Mouse (Mus musculus): Measurements from ENCODE around the gene Mob3b.
"Not testable (repeated sequence)": the region's sequence is repeated elsewhere in the genome, so short reads cannot be mapped to it uniquely, and the experiment has no call there.

Gene Mob3b

DNA sequence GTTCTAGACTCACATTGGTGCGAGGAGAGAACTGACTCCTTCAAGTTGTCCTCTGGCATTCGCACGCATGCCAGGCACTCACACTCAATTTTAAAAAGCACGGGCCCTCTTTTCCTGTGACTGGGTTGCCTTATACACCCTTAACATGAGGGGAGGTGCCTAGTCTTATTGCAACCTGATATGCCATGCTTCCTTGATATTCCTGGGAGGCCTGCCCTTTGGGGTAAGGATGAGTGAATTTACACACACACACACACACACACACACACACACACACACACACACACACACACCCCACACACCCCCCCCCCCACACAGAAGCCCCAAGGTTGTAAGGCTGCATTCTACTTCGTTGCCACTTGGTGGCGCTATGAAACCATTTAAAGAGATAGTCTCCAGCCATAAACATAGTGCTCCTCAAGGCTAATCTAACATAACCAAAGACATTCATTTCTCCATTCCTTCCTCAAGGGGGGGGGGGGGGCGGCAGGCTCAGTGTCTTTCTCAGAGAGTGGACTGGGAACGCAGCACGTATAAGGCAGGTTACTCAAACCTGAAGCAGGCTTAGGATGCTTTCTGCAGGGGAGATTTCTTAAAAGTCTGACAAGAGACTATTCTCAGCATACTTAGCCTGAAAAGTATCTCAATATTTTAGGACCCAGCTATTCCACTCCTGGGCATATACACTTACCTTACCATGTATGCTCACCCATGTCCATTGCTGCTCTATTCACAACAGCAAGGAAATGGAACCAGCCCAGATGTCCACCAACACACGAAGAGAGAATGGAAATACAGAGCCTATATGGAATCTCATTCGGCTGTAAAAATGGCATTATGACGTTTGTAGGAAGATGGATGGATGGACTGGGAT, 198.9 kb downstream of the Mob3b start:
- DNase-seq: peak; percentile 44

DNA sequence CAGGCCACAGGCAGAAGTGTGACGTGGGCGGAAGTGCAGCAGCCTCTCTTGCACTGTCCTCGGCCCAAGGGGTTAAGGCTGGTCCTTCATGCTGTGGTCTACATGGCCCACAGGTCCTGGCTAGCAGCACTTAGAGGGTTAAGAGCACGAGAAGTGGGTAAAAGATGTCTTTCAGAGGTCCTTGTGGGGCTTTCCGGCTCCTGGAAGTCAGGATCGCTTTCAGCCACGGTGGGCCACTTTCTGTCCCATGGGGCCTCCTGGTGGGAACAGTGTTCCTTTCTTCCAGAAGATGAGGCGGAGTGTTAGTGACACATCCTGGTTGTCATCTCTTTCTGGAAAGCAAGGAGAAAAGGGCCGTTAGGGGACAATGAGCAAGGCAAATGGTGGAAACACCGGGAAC, 203.6 kb downstream of the Mob3b start:
- DNase-seq: no peak

DNA sequence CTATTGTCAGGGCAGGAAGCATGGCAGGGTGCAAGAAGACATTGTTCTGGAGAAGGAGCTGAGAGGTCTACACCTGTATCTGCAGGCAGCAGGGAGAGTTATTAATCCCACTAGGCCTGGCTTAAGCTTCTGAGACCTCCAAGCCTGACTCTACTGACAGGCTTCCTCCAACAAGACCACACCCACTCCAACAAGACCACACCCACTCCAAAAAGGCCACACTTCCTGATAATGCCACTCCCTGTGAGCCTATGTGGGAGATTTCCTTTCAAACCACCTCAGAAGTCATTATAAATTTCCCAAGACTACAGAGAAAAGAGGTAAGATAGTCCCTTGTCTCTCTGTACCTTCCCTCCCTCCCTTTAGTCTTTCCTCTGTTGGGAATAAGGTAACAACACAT, 210.1 kb downstream of the Mob3b start:
- DNase-seq: no peak

DNA sequence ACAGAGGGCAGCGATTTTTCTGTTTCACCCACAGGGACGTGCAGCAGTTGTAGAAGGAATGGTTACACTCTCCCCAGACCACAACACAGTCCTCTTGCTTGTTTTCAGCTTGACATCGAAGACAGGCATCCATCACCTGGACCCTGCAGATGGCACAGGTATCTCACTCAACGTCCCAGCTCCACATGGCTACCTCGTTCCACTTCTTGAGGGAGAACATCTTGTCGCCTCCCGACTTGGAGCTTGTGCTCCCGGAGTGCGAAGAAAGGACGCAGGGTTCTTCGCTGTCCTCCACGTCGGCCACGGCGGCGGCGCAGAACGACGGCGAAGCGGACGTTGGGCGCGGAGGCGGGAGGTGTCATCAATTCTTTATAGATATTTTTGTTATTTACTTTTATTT, 216.2 kb downstream of the Mob3b start:
- no peak for DNase-seq

DNA sequence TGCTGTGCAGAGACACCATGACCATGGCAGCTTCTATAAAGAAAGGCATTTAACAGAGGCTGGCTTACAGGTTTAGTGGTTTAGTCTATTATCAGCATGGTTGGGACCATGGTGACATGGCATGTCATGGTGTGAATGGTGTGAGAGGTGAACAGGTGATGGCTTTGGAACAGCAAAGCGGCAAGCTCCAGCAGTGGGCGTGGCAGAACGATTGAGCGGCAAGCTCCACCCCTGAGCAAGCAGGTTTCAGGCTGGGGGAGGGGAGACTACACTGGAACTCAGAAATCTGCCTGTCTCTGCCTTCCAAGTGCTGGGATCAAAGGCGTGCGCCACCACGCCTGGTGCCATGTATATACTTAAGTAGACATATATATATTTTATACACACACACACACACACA, 228.9 kb downstream of the Mob3b start:
- DNase-seq: not testable (repeated sequence)

DNA sequence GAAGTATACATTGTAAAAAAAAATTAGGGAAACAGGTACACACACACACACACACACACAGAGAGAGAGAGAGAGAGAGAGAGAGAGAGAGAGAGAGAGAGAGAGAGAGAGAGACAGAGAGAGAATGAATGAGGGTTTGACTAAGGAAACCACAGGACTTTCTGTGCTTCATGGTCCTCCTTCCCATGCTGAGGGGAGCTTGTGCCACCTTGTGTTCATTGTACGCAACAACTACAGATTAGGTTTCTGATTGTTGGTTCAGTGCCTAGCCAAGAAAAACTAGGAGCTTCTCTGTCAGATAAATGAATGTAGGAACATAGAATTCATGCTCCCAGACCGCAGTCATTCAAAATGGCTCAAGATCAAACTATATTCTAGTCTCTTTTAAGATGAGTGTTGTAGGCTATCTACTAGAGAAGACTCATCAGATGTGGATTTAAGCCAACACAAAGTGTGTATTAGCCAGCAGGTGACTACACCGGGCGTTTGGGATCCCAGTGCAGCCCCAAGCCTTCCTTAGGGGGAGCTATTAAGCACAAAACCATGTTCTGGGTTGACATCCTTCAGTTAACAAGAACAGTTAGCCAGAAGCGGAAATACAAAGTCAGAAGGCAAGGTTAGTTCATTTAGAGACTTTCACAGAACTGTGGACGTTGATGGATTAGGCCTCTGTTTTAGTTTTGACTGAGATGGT, 235.0 kb downstream of the Mob3b start:
- peak; percentile 47 for DNase-seq

DNA sequence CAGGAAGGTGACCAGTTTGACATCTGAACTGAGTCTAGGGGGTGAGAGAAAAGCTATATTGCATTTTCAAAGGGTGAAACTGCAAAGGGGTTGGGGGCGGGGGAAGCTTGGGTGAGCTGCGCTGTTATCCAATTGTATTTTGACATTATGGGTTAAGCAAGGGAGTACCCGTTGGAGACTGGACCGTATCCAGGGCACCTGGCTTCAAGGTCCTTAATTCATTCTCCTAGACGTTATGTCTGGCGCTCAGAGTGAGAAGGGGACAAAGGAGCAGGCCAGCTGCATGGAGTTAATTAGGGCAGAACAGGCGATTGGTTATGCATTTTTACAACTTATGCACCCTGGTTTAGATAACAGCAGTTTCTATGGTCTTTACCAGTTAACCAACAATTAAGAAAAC, 239.9 kb downstream of the Mob3b start:
- no peak for DNase-seq

DNA sequence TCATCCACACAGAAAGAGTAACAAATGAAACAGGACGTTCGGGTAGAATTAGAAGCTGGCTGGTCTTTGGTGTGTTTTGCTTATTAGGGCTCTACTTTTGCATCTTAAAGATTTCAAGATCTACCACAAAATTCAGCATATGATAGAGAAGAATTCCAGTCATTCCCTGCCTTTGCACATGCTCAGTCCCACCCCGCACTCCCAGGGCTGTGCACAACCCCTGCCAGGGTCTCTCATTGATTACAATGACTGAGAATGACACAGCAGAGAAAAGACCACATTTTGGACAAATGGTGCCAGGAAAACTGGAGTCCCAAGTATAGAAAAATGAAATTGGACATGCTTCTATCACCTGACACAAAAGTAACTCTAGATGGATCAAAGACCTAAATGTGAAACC, 245.1 kb downstream of the Mob3b start:
- DNase-seq: no peak

DNA sequence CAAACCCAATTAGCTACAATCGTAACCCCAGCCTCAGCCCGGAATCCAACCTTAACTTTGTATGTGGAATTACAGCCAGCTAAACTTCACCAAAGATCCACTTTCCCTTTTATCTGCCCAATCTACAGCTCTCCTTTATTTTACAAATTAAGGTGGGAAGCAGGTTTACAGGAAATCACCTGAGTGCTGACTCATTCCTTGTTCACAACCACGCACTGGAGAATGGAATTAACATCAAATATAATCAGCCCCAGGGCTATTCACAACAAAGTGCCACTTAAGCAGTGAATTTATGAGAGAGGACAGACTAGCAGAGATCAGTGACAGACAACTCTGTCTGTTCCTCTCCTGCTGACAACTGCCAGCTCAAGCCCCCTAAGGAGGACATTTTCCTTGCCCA, 245.9 kb downstream of the Mob3b start:
- no peak for DNase-seq

DNA sequence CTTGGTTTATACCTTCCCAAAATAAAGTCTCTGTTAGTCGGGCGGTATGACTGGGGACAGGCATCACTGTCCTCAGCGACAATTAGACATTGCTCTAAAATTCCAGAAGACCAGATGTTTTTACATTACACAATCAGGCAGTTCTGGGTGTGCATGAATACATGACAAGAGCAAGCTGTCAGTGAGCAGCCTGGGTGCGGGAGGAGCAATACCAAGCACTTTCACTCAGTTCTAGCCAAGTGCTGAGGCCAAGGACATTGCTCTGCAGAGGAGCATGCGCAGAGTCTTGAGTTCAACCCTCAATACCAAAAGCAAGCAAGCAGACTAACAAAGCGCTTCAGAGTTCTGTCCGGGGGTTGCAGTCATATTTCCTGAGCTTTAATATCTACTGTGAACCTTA, 249.2 kb downstream of the Mob3b start:
- DNase-seq: no peak

DNA sequence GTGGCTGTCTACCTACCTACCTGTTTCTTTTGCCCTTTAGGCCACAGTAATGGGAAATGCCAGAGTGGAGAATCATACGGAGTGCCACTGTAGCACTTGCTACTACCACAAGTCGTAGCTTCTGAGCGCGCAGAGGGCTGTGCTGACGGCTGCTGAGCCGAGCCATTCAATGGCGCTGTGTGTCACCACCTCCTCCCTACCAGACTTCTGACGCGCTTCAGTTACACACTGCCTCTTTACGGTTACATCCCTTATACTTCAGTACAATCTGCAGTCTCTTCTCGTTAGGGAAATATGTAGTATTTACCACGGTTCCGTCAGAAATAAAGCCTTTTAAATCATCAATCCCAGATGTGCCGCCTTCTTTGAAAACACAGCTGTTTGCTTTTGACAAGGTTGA, 250.3 kb downstream of the Mob3b start:
- no peak for DNase-seq

DNA sequence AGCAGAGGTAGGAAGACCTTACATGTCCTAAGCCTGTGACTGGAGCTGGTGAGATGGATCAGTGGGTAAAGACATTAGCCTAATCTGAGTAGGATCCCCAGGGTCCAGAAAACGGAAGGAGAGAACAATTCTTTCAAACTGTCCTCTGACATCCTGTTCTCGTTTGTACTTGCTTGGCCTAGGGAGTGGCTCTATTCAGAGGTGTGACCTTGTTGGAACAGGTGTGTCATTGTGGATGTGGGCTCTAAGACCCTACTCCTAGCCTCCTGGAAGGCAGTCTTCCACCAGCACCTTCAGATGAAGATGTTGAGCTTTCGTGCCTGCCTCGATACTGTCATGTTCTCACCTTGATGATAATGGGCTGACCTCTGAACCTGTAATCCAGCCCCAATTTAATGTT, 251.1 kb downstream of the Mob3b start:
- DNase-seq: no peak

DNA sequence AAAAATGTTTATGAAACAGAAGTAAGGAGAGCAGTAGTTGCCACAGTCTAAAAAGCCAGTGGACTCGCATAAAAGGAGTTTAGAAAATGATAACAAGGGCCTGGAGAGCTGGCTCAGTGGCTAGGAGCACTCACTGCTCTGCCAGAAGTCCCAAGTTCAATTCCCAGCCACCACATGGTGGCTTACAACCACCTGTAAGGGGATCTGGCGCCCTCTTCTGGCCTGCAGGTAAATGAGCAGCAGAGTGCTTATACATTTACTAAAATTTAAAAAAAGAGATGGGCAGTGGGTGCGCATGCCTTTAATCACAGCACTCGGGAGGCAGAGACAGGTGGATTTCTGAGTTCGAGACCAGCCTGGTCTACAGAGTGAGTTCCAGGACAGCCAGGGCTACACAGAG, 251.9 kb downstream of the Mob3b start:
- peak; percentile 62 for DNase-seq

DNA sequence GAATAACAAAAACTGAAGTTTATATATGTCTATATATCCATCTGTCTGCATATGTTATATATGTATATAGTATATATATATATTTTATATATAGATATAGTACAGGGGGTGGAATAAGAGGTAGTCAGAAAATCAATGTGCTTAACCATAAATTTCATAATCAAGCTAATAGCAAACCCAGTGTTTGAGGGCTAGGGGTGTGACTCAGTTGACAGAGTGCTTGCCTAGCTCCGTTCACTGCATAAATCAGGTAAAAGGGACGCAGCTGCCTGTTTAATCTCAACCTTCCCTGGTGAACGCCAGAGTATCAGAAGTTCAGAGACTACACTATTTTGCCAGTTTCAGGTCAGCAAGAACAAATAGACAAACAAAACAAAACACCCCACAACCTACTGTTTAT, 255.7 kb downstream of the Mob3b start:
- not testable (repeated sequence) for DNase-seq

DNA sequence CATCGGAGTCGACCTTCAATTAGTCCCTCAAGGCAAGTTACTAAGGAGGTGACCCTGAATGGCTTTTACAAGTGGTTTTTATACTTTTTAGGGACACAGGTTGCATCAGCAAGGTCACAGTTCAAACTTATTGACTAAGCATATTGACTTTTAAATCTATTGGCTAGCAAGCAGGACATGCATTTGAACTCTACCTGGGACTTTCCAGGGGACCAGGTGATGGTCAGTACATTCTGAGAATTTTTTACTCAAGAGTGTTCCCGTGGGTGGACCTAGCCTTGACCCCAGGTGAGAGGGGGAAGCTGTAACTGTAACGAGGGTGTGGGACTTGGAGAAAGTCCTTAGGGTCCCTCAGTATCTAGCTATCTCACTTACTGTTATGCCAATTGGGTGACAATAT, 256.1 kb downstream of the Mob3b start:
- DNase-seq: no peak

DNA sequence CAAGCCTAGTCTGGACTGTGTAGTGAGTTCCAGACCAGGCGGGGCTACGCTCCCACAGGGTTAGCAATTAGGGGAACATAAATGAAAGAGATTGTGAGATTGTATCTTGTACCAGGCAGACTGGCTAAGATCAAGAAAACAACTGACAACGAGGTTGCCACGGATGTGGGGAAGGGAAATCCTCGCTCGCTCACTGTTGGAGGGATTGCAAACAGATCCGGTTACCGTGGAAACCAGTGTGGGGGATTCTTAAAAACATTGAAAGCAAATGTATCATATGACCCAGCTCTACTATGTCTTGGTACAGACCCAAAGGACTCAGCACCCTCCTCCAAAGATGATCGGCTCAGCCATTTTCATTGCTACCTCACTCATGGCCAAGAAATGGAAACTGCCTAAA, 257.1 kb downstream of the Mob3b start:
- no peak for DNase-seq

DNA sequence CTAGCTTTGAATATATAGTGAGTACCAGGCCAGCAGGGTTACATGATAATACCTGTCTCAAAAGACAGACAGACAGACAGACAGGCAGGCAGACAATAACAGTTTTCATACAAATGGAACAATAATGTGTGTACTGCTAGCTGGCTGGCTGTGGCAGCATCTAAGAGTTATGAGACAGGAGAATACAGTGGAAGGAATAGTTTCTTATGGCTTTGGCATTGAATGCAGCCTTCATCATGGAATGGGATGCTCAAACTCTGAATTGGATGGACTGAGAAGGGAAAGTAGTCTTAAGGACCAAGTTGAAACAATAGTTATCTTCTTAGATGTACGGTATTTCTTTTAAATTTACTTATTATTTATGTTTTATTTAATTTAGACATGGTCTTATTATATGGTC, 258.0 kb downstream of the Mob3b start:
- DNase-seq: no peak
